Mouse (Mus musculus) CH12.LX (cell line): ENCODE measurements at regions not wholly inside any gene's neighbourhood (a gene's known extent, or its start where the extent isn't known, plus 50 kb on each side); places are given as distances from the start of the nearest gene placed in this dataset.
A peak's percentile ranks its signal among the peaks of the same experiment; 100 is the strongest.

ENCODE experiments used
- DNase-seq: peaks from one replicate; pipeline ENCODE4 v3.0.0-alpha.2; 2013; ENCODE audit errors: extremely low read depth
- H3K27ac ChIP-seq: 2 replicates; pipeline ENCODE4 v1.5.1; 2012; ENCODE audit warnings: low read depth, mild to moderate bottlenecking, control low read depth, moderate library complexity; ENCODE audit not compliant: insufficient read depth
- H3K27me3 ChIP-seq: replicated peaks from 2 replicates; pipeline ENCODE3; 2012; ENCODE audit warnings: inconsistent platforms
- H3K36me3 ChIP-seq, 2 experiments: replicated peaks in 1 of 2; 2 replicates each; pipeline versions ENCODE3 to v1.6.1; 2012; ENCODE audit warnings: inconsistent platforms in 1 of 2, low read length in 1 of 2, mild to moderate bottlenecking in 1 of 2, mixed read lengths in 1 of 2, moderate library complexity in 1 of 2; ENCODE audit not compliant: control insufficient read depth in 1 of 2, insufficient read depth in 1 of 2
- H3K4me1 ChIP-seq, 2 experiments: 2 replicates each; pipeline ENCODE4 v1.6.1; 2012; ENCODE audit warnings: inconsistent platforms in 1 of 2, moderate library complexity in 1 of 2; ENCODE audit not compliant: insufficient read depth in 2 of 2, control insufficient read depth in 1 of 2
- H3K4me2 ChIP-seq: 2 replicates; pipeline ENCODE4 v1.6.1; 2012; ENCODE audit warnings: low read depth, mild to moderate bottlenecking, control low read depth; ENCODE audit not compliant: poor library complexity, insufficient read depth, severe bottlenecking
- H3K4me3 ChIP-seq, 3 experiments: fragments of 150-350 bp in 1 of 3; sonication (generic) in 1 of 3; replicated peaks in 1 of 3; 2 replicates each; pipeline versions ENCODE3 to v1.5.1; 2011 to 2012; ENCODE audit warnings: low read depth in 2 of 3, low read length in 2 of 3, mild to moderate bottlenecking in 2 of 3, moderate library complexity in 2 of 3, control low read depth in 1 of 3, improper control_type of control experiment in 1 of 3, inconsistent platforms in 1 of 3, mixed read lengths in 1 of 3; ENCODE audit not compliant: poor library complexity in 1 of 3
- H3K79me2 ChIP-seq: replicated peaks from 2 replicates; pipeline ENCODE4 v1.6.1; 2012; ENCODE audit warnings: mild to moderate bottlenecking, moderate library complexity; ENCODE audit not compliant: control insufficient read depth, poor library complexity, insufficient read depth, severe bottlenecking; ENCODE audit errors: extremely low read depth
- H3K9ac ChIP-seq: 2 replicates; pipeline ENCODE4 v1.6.1; 2012; ENCODE audit warnings: low read depth, mild to moderate bottlenecking, control low read depth, moderate library complexity; ENCODE audit not compliant: insufficient read depth
- H3K9me3 ChIP-seq: replicated peaks from 2 replicates; pipeline ENCODE3; 2012; ENCODE audit warnings: low read length, inconsistent platforms, mixed read lengths
- CHD1 ChIP-seq: IDR thresholded peaks from 2 replicates; pipeline ENCODE4 v1.6.1; 2012; ENCODE audit warnings: low read depth, low read length, improper control_type of control experiment, inconsistent platforms
- CTCF ChIP-seq, 2 experiments: IDR thresholded peaks in 1 of 2; conservative IDR thresholded peaks in 1 of 2; 2 replicates each; pipeline ENCODE4 v1.5.1; 2011 to 2012; ENCODE audit warnings: low read depth in 2 of 2, low read length in 2 of 2, improper control_type of control experiment in 1 of 2, inconsistent platforms in 1 of 2, mild to moderate bottlenecking in 1 of 2, moderate library complexity in 1 of 2
- GABPA ChIP-seq: IDR thresholded peaks from 2 replicates; pipeline ENCODE4 v1.6.1; 2012; ENCODE audit warnings: low read depth, low read length, improper control_type of control experiment, inconsistent platforms; ENCODE audit not compliant: insufficient replicate concordance
- IRF4 ChIP-seq: IDR thresholded peaks from 2 replicates; pipeline ENCODE4 v1.6.1; 2014; ENCODE audit warnings: low read depth, mild to moderate bottlenecking, inconsistent platforms, low read length, improper control_type of control experiment
- JUND ChIP-seq: conservative IDR thresholded peaks from 2 replicates; pipeline ENCODE4 v1.6.1; 2011; ENCODE audit warnings: low read depth, low read length, improper control_type of control experiment
- KAT2A ChIP-seq: IDR thresholded peaks from 2 replicates; pipeline ENCODE4 v1.6.1; 2012; ENCODE audit warnings: low read length, improper control_type of control experiment, inconsistent platforms; ENCODE audit not compliant: insufficient replicate concordance
- MAX ChIP-seq: IDR thresholded peaks from 2 replicates; pipeline ENCODE4 v1.6.1; 2011; ENCODE audit warnings: low read length, improper control_type of control experiment
- MEF2A ChIP-seq: IDR thresholded peaks from 2 replicates; pipeline ENCODE4 v1.6.1; 2014; ENCODE audit warnings: low read depth, mild to moderate bottlenecking, inconsistent platforms, low read length, improper control_type of control experiment, borderline replicate concordance
- MYC ChIP-seq: IDR thresholded peaks from 2 replicates; pipeline ENCODE4 v1.6.1; 2011; ENCODE audit warnings: low read depth, mild to moderate bottlenecking, improper control_type of control experiment, low read length
- NELFE ChIP-seq: IDR thresholded peaks from 2 replicates; pipeline ENCODE4 v1.6.1; 2011; ENCODE audit warnings: low read depth, low read length, improper control_type of control experiment
- NRF1 ChIP-seq: IDR thresholded peaks from 2 replicates; pipeline ENCODE4 v1.6.1; 2014; ENCODE audit warnings: low read depth, mild to moderate bottlenecking, inconsistent platforms, low read length, improper control_type of control experiment, moderate library complexity
- PAX5 ChIP-seq: IDR thresholded peaks from 2 replicates; pipeline ENCODE4 v1.6.1; 2012; ENCODE audit warnings: low read length, inconsistent platforms, mixed read lengths
- POLR2AphosphoS2 ChIP-seq: IDR thresholded peaks from 2 replicates; pipeline ENCODE4 v1.6.1; 2011; ENCODE audit warnings: low read depth, low read length, improper control_type of control experiment
- RAD21 ChIP-seq: IDR thresholded peaks from 2 replicates; pipeline ENCODE4 v1.6.1; 2011; ENCODE audit warnings: low read depth, mild to moderate bottlenecking, low read length, improper control_type of control experiment, moderate library complexity
- SIN3A ChIP-seq: IDR thresholded peaks from 2 replicates; pipeline ENCODE4 v1.6.1; 2012; ENCODE audit warnings: low read length, improper control_type of control experiment, inconsistent platforms
- SMC3 ChIP-seq: IDR thresholded peaks from 2 replicates; pipeline ENCODE4 v1.6.1; 2011; ENCODE audit warnings: low read depth, low read length, improper control_type of control experiment
- TBP ChIP-seq: conservative IDR thresholded peaks from 2 replicates; pipeline ENCODE4 v1.6.1; 2011; ENCODE audit warnings: low read depth, low read length, improper control_type of control experiment
- TCF12 ChIP-seq: IDR thresholded peaks from 2 replicates; pipeline ENCODE4 v1.6.1; 2014; ENCODE audit warnings: low read depth, mild to moderate bottlenecking, inconsistent platforms, low read length, improper control_type of control experiment
- UBTF ChIP-seq: IDR thresholded peaks from 2 replicates; pipeline ENCODE4 v1.6.1; 2012; ENCODE audit warnings: low read depth, mild to moderate bottlenecking, inconsistent platforms, low read length, improper control_type of control experiment, moderate library complexity
- USF1 ChIP-seq: IDR thresholded peaks from 2 replicates; pipeline ENCODE4 v1.6.1; 2014; ENCODE audit warnings: low read depth, mild to moderate bottlenecking, inconsistent platforms, low read length, improper control_type of control experiment
- USF2 ChIP-seq: conservative IDR thresholded peaks from 2 replicates; pipeline ENCODE4 v1.6.1; 2011; ENCODE audit warnings: low read depth, low read length, improper control_type of control experiment
- ZMIZ1 ChIP-seq: IDR thresholded peaks from 2 replicates; pipeline ENCODE4 v1.6.1; 2012; ENCODE audit warnings: low read depth, mild to moderate bottlenecking, inconsistent platforms, low read length, improper control_type of control experiment
- ZNF384 ChIP-seq: IDR thresholded peaks from 2 replicates; pipeline ENCODE4 v1.6.1; 2012; ENCODE audit warnings: low read depth, low read length, improper control_type of control experiment, inconsistent platforms
- dilution Hi-C: fragments of 300-500 bp; cut with MboI; formaldehyde crosslinking; loops from 2 replicates; pipeline ENCODE4 v1.14.3; 2020; ENCODE audit warnings: low sequenced_read_pairs; ENCODE audit not compliant: extremely low pct_unique_long_range_greater_than_20kb, extremely low pct_ligation_motif_present
- in situ Hi-C: fragments of 300-500 bp; cut with MboI; formaldehyde crosslinking; loops from 3 replicates; pipeline ENCODE4 v1.14.3; 2019; ENCODE audit warnings: low sequenced_read_pairs, low pct_ligation_motif_present, low pct_unique_long_range_greater_than_20kb, mixed read lengths

DNA sequence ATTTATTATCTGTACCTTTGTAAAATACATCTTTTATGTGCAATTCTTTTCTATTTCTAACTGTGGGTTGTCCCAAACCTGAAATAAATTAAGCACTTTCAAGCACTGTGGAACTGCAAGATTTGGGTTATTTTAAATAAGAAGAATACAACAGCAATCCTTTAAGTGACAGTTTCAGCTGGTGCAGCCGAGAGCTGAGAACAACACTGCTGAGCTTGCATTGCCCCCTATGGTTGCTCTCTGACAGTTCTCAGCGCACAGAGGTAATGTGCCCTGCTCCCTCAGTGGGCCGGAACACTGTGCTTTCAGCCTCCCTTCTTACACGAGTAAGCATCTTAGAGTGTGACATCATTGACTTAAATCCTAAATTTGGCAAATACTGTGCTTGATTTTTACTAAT lies 582.9 kb upstream of the Mms22l start:
- dilution Hi-C loops, result no loop called here

DNA sequence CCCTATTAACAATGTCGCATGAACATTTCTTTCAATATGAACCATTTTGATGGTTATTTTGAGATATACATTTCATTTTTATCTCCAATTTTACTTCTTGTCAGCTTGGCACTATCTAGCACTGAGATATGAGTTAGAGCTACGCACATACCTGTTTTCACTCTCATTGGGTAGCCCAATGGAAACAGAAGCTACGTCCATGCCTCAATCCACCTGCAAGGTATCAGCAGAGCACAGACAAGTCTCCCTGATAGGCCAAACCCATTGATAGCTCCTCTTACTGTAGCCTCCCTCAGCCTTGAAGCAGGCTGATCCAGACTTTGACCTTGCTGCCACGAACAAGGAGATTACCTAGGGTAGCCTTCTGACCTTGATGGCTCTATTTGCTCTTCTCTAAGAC lies 582.4 kb upstream of the Mms22l start:
- no peak overlapping the region for H3K4me3 ChIP-seq
- TF ChIP-seq MEF2A (no peak), CTCF (conservative IDR thresholded peaks at IDR 0.05 in 1 of 2, IDR thresholded peaks at IDR 0.05 in 1 of 2; ENCODE audit: low read depth in 2 of 2, low read length in 2 of 2) (no peak), TBP (no peak), CHD1 (no peak), IRF4 (no peak), ZNF384 (no peak), NRF1 (no peak), KAT2A (no peak), PAX5 (no peak), ZMIZ1 (no peak), MAX (no peak), TCF12 (no peak), NELFE (no peak), USF2 (no peak), UBTF (no peak), USF1 (no peak), MYC (no peak), SMC3 (no peak), GABPA (no peak), SIN3A (no peak)
- H3K27me3 ChIP-seq, result no peaks in the 10 kb centered on the region
- no peak overlapping the region for H3K27ac ChIP-seq
- no peak for DNase-seq
- in situ Hi-C loops (no loop called here), dilution Hi-C loops (no loop called here)
- no peaks in the 10 kb centered on the region for H3K9me3 ChIP-seq
- H3K36me3 ChIP-seq, result no peaks in the 10 kb centered on the region
- H3K79me2 ChIP-seq, result no peaks in the 10 kb centered on the region
- no peaks in the 10 kb centered on the region for H3K4me1 ChIP-seq
- H3K9ac ChIP-seq, result no peak overlapping the region
- no peak overlapping the region for H3K4me2 ChIP-seq

More for the DNA sequence above, 582.9 kb upstream of the Mms22l start:
- no peaks in the 10 kb centered on the region for H3K4me1 ChIP-seq
- no peak overlapping the region for H3K4me3 ChIP-seq
- no peaks in the 10 kb centered on the region for H3K36me3 ChIP-seq
- no peak for DNase-seq
- TF ChIP-seq RAD21 (peak; percentile 30), PAX5 (no peak), JUND (no peak), CTCF (conservative IDR thresholded peaks at IDR 0.05 in 1 of 2, IDR thresholded peaks at IDR 0.05 in 1 of 2; ENCODE audit: low read depth in 2 of 2, low read length in 2 of 2) (peak in 1 of 2 experiments; percentile 22; a peak in 2 of 4 replicates), POLR2AphosphoS2 (no peak), SMC3 (0 out of 2 replicates have a peak, but pooled peaks have one; percentile 4)
- H3K27ac ChIP-seq, result no peak overlapping the region
- H3K9ac ChIP-seq, result no peak overlapping the region
- no peak overlapping the region for H3K4me2 ChIP-seq
- no peaks in the 10 kb centered on the region for H3K27me3 ChIP-seq
- no peaks in the 10 kb centered on the region for H3K9me3 ChIP-seq
- H3K79me2 ChIP-seq, result no peaks in the 10 kb centered on the region
- in situ Hi-C loops, result no loop called here
